Mouse (Mus musculus) hindbrain, embryonic 13.5 days (tissue): ENCODE data around the gene Lhfpl4. TPM values are rescaled to one million over a fixed set of nuclear protein-coding genes. Genes with fewer than 3 reads are reported as not detected.
A peak's percentile ranks its signal among the peaks of the same experiment; 100 is the strongest.

Experiments used
- ATAC-seq: fragments of 200-750 bp; cut with Nextera tagmentation; 2 replicates; pipeline ENCODE4 v1.8.0; 2017; ENCODE audit warnings: moderate TSS enrichment; ENCODE audit not compliant: low FRiP score
- H3K27ac ChIP-seq: fragments of 300-500 bp; sonication (generic); 2 replicates; pipeline ENCODE4 v1.5.1; 2015; ENCODE audit warnings: inconsistent platforms, mild to moderate bottlenecking, moderate library complexity
- H3K27me3 ChIP-seq: fragments of 300-500 bp; sonication (generic); 2 replicates; pipeline ENCODE4 v1.6.1; 2015; ENCODE audit warnings: mild to moderate bottlenecking, inconsistent platforms
- H3K36me3 ChIP-seq: fragments of 300-500 bp; sonication (generic); 2 replicates; pipeline ENCODE4 v1.6.1; 2015; ENCODE audit warnings: mild to moderate bottlenecking, inconsistent platforms
- H3K4me1 ChIP-seq: fragments of 300-500 bp; sonication (generic); replicated peaks from 2 replicates; pipeline ENCODE4 v1.6.1; 2015; ENCODE audit warnings: inconsistent platforms
- H3K4me2 ChIP-seq: fragments of 300-500 bp; sonication (generic); 2 replicates; pipeline ENCODE4 v1.6.1; 2015; ENCODE audit warnings: inconsistent platforms, mild to moderate bottlenecking, moderate library complexity
- H3K4me3 ChIP-seq: fragments of 300-500 bp; sonication (generic); 2 replicates; pipeline ENCODE4 v1.5.1; 2015; ENCODE audit warnings: mild to moderate bottlenecking, inconsistent platforms
- H3K9ac ChIP-seq: fragments of 300-500 bp; sonication (generic); 2 replicates; pipeline ENCODE4 v1.6.1; 2015; ENCODE audit warnings: mild to moderate bottlenecking, inconsistent platforms
- H3K9me3 ChIP-seq: fragments of 300-500 bp; sonication (generic); 2 replicates; pipeline ENCODE4 v1.6.1; 2016; ENCODE audit warnings: inconsistent platforms
- WGBS: fragments of 180-500 bp; shearing (Covaris S2); methylation state at CpG from one replicate; pipeline ENCODE4 v1.1.7; 2015; 5-methylcytosine and 5-hydroxymethylcytosine counted together
- polyA plus RNA-seq: library from polyadenylated mRNA; unstranded; fragments of >200 nt; fragmentation: Nextera tagmentation; extraction: Ambion mirVana; gene quantifications from 2 replicates; pipeline ENCODE4 v1.2.1, GENCODE M21; 2015

Gene Lhfpl4
- polyA plus RNA-seq, 1 experiment from 2014 or later = 52.3 TPM

- Histone ChIP-seq H3K4me3 (no peak overlapping the region), H3K36me3 (peaks cover 29% of the 10 kb centered on the region), H3K27me3 (no peaks in the 10 kb centered on the region), H3K4me2 (no peak overlapping the region), H3K4me1 (peaks cover 11% of the 10 kb centered on the region), H3K9me3 (no peaks in the 10 kb centered on the region), H3K27ac (no peak overlapping the region), H3K9ac (no peak overlapping the region)
- WGBS = 86% methylated on average over 21 of the region's 21 CpGs
- no peak for ATAC-seq
Observed at GRCm38 (mm10) chr6:113184866-113185525, 10.2 kb downstream of the Lhfpl4 start.

GRCm38 (mm10) chr6:113184163-113184562 lies 11.0 kb downstream of the Lhfpl4 start:
- WGBS = 63% methylated on average over 9 of the region's 9 CpGs
- Histone ChIP-seq H3K4me2 (no peak overlapping the region), H3K9me3 (no peaks in the 10 kb centered on the region), H3K4me1 (peaks cover 19% of the 10 kb centered on the region), H3K27ac (peak overlapping the region; percentile 44; the same call in 1 of the 2 replicates), H3K27me3 (no peaks in the 10 kb centered on the region), H3K4me3 (no peak overlapping the region), H3K36me3 (peaks cover 27% of the 10 kb centered on the region), H3K9ac (no peak overlapping the region)
- ATAC-seq = no peak

- peak overlapping the region; percentile 49 for H3K4me2 ChIP-seq
- no peaks in the 10 kb centered on the region for H3K9me3 ChIP-seq
- peak; percentile 41 for ATAC-seq
- H3K4me3 ChIP-seq = peak overlapping the region; percentile 22; the same call in 1 of the 2 replicates
- H3K4me1 ChIP-seq = peaks cover 24% of the 10 kb centered on the region
- no peaks in the 10 kb centered on the region for H3K27me3 ChIP-seq
- peak overlapping the region; percentile 87 for H3K27ac ChIP-seq
- 26% methylated on average over 4 of the region's 4 CpGs for WGBS
- H3K9ac ChIP-seq = peak overlapping the region; percentile 60
- peaks cover 28% of the 10 kb centered on the region for H3K36me3 ChIP-seq
Observed at GRCm38 (mm10) chr6:113179195-113179733, 15.9 kb downstream of the Lhfpl4 start.

GRCm38 (mm10) chr6:113178286-113179194 lies 16.6 kb downstream of the Lhfpl4 start:
- Histone ChIP-seq H3K36me3 (peaks cover 34% of the 10 kb centered on the region), H3K9me3 (no peaks in the 10 kb centered on the region), H3K9ac (peak overlapping the region; percentile 60), H3K4me1 (peaks cover 22% of the 10 kb centered on the region), H3K4me2 (peak overlapping the region; percentile 49), H3K27ac (peak overlapping the region; percentile 87), H3K27me3 (no peaks in the 10 kb centered on the region), H3K4me3 (peak overlapping the region; percentile 22)
- WGBS = 18% methylated on average over 14 of the region's 14 CpGs
- ATAC-seq = peak; percentile 94

- H3K4me2 ChIP-seq = no peak overlapping the region
- H3K36me3 ChIP-seq = peaks cover 43% of the 10 kb centered on the region
- H3K27me3 ChIP-seq = no peaks in the 10 kb centered on the region
- H3K4me1 ChIP-seq = peaks cover 22% of the 10 kb centered on the region
- no peak overlapping the region for H3K4me3 ChIP-seq
- no peaks in the 10 kb centered on the region for H3K9me3 ChIP-seq
- no peak for ATAC-seq
- WGBS = 81% methylated on average over 8 of the region's 8 CpGs
- no peak overlapping the region for H3K9ac ChIP-seq
- H3K27ac ChIP-seq = no peak overlapping the region; the same call in 1 of the 2 replicates
Observed at GRCm38 (mm10) chr6:113176613-113177012, 18.6 kb downstream of the Lhfpl4 start.

GRCm38 (mm10) chr6:113175469-113175868 lies 19.7 kb downstream of the Lhfpl4 start:
- no peak overlapping the region for H3K27ac ChIP-seq
- H3K27me3 ChIP-seq = no peaks in the 10 kb centered on the region
- no peak overlapping the region for H3K4me3 ChIP-seq
- 92% methylated on average over 3 of the region's 3 CpGs for WGBS
- H3K4me1 ChIP-seq = peaks cover 22% of the 10 kb centered on the region
- no peak overlapping the region for H3K4me2 ChIP-seq
- H3K9me3 ChIP-seq = no peaks in the 10 kb centered on the region
- no peak overlapping the region for H3K9ac ChIP-seq
- peaks cover 55% of the 10 kb centered on the region for H3K36me3 ChIP-seq
- ATAC-seq = no peak

DNA sequence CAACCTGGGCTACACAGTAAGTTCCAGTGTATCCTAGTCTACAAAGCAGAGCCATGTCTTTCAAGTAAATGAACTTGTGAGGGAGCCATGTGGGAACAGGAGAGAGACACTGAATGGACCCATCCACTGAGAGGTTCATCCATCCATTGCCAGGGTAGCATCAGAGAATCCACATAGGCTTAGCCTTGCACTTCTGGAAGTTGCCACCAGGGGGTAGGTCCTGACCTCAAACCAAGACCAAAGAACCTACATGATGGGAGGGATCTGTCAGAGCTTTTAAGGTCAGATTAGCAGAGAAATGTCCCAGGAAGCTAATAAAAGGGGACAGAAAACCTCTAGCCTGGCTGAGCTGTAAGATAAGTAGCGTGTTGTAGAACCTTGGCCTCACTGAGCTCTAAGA lies 22.6 kb downstream of the Lhfpl4 start:
- H3K9ac ChIP-seq = no peak overlapping the region
- ATAC-seq = no peak
- H3K36me3 ChIP-seq = peaks cover 63% of the 10 kb centered on the region
- 80% methylated on average over 1 of the region's 1 CpGs for WGBS
- H3K27ac ChIP-seq = no peak overlapping the region
- 0 out of 2 replicates have a peak, but pooled peaks cover under 1% of the 10 kb centered on the region for H3K4me1 ChIP-seq
- no peaks in the 10 kb centered on the region for H3K27me3 ChIP-seq
- H3K4me3 ChIP-seq = no peak overlapping the region
- H3K4me2 ChIP-seq = no peak overlapping the region
- no peaks in the 10 kb centered on the region for H3K9me3 ChIP-seq

GRCm38 (mm10) chr6:113172011-113172410 lies 23.2 kb downstream of the Lhfpl4 start:
- Histone ChIP-seq H3K27ac (no peak overlapping the region), H3K4me1 (0 out of 2 replicates have a peak, but pooled peaks cover 4% of the 10 kb centered on the region), H3K27me3 (no peaks in the 10 kb centered on the region), H3K9me3 (no peaks in the 10 kb centered on the region), H3K4me2 (no peak overlapping the region), H3K9ac (no peak overlapping the region), H3K36me3 (peaks cover 58% of the 10 kb centered on the region), H3K4me3 (no peak overlapping the region)
- no peak for ATAC-seq

GRCm38 (mm10) chr6:113170651-113171050 lies 24.5 kb downstream of the Lhfpl4 start:
- no peak overlapping the region for H3K4me2 ChIP-seq
- H3K27ac ChIP-seq = no peak overlapping the region
- no peak overlapping the region for H3K9ac ChIP-seq
- no peak overlapping the region for H3K4me3 ChIP-seq
- ATAC-seq = no peak
- H3K9me3 ChIP-seq = no peaks in the 10 kb centered on the region
- H3K27me3 ChIP-seq = no peaks in the 10 kb centered on the region
- 96% methylated on average over 8 of the region's 8 CpGs for WGBS
- peaks cover 48% of the 10 kb centered on the region for H3K36me3 ChIP-seq
- 0 out of 2 replicates have a peak, but pooled peaks cover 7% of the 10 kb centered on the region for H3K4me1 ChIP-seq

- ATAC-seq = no peak
- Histone ChIP-seq H3K9ac (no peak overlapping the region), H3K27ac (no peak overlapping the region)
Observed at GRCm38 (mm10) chr6:113169852-113170251, 25.3 kb downstream of the Lhfpl4 start.

GRCm38 (mm10) chr6:113168316-113168975 lies 26.7 kb downstream of the Lhfpl4 start:
- no peak overlapping the region for H3K9ac ChIP-seq
- H3K36me3 ChIP-seq = peaks cover 31% of the 10 kb centered on the region
- WGBS = 92% methylated on average over 7 of the region's 7 CpGs
- no peak overlapping the region for H3K4me2 ChIP-seq
- 0 out of 2 replicates have a peak, but pooled peaks cover 7% of the 10 kb centered on the region for H3K4me1 ChIP-seq
- no peaks in the 10 kb centered on the region for H3K27me3 ChIP-seq
- H3K4me3 ChIP-seq = no peak overlapping the region
- no peaks in the 10 kb centered on the region for H3K9me3 ChIP-seq
- no peak for ATAC-seq
- H3K27ac ChIP-seq = no peak overlapping the region

More at GRCm38 (mm10) chr6:113169852-113170251, 25.3 kb downstream of the Lhfpl4 start:
- H3K27me3 ChIP-seq = no peaks in the 10 kb centered on the region
- no peak overlapping the region for H3K4me3 ChIP-seq
- H3K9me3 ChIP-seq = no peaks in the 10 kb centered on the region
- 0 out of 2 replicates have a peak, but pooled peaks cover 7% of the 10 kb centered on the region for H3K4me1 ChIP-seq
- WGBS = 78% methylated on average over 3 of the region's 3 CpGs
- H3K36me3 ChIP-seq = peaks cover 41% of the 10 kb centered on the region
- H3K4me2 ChIP-seq = no peak overlapping the region
